Mouse (Mus musculus): Measurements from ENCODE around the gene Itga9.

Gene Itga9

DNA sequence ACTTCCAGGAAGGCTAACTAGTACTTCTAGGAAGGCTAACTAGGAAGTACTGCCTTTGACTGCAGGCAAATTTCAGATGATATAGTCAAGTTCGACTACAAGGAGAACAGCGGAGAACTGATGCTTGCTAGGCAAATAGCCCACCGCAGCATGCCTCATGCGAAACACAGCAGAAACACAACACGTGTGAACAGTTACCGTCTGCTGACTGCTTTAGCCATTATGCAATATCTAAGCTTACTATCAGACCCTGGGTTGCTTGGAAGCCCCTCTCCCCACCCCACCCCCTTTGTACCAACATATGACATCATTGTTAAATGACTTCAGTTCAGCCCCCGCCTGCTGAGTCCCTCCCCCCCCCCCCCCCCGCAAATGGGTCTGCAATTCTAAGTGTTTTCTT, 123.7 kb downstream of the Itga9 start:
- DNase-seq, result no peak

DNA sequence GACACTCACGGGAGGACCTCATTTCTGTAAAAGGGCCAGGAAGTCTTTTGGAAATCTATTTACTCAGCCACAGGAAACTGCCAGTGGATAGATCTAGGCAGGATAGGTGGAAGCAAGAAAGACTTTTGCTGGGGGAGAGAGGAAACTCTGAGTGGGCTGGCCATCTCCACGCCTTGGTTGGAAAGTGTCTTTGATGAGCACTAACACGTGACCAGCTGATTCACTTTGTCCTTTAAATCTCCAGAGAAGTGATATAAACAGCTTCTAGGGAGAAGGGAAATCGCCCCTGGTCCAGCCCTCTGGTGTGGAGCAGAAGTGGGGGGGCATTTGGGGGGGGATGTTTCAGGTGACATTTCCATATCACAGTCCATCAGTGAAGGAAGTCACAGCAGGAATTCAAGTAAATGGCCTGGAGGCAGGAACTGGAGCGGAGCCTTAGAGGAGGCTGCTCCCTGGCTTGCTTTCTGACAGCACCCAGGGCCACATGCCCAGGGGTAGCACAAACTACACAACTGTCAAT, 124.4 kb downstream of the Itga9 start:
- no peak for DNase-seq

DNA sequence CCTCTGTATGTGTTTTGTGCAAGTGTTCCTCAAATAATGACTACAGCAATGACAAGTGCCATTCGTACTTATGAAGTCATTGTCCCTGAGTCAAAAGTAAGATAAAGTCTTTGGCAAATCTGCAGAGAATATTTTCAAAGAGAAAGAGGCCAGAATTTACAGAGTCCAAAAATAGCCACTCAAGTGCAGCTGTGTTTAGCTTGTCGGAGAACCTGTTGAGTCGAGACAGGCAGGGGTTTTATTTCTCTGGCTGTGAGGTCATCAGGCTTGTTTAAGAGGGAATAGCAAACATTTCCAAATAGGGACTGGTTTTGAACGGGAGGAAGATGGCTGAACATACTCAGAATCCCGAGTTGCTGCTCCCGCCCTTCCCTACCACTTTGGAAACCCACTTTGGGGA, 125.2 kb downstream of the Itga9 start:
- no peak for DNase-seq

DNA sequence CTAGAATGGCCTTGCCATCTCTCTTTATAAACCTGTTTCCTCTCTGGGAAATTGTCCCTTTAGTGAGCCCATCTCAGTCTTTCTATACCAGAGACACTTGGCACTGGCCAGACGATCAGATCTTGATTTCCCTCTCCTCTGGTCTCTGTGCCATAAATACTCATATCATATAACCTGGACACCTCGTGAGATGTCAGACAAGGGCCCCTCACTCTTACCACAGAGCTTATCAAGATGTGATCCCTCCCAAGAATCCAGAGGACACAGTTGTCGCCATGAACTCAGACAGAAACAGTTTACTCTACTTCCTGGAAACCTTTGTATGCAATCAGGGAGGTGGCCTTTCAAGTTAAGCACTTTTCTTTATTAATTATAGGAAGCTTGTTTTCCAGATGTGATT, 127.1 kb downstream of the Itga9 start:
- no peak for DNase-seq

DNA sequence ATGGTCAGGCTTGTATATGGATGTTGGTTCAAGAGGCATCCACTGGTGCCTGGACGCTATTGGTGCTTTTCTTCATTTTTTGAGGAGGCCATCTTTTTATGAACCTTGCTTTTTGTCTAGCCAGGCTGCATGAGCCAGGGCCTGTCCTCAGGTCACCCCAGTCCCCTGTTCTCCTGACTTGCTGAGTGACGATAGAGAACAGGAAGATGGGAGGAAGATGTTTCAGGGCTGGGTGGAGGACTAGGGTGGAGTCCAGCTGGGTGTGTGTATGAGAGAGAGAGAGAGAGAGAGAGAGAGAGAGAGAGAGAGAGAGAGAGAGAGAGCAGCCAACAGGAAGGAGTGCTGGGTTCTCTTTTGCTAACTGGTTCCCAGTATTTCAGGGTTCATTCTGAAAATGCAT, 130.6 kb downstream of the Itga9 start:
- DNase-seq, result no peak

DNA sequence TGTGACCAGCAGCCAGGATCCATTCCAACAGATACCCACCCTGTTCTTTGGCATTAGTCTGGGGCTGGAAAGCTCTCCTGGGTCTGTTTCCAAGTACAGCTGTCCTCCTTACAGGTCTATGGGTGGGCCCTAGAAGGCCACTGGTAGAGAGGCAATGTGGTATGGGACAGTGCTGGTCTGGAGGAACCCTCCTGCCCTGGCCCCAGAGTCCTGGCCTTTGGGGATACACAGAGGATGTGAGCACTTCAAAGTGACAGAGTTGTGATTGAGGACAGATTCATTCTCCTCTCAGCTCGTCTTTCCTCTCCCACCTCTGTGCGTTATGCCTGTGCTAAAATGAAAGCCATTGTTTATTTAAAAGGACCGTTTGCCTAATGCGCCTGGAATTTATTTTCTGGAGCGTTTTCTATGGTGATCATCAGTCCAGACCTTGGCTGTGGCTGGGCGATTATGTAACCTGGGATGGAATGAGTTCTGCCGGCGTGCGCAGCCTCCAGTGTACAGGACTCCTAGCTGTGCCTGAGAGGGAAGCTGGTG, 131.2 kb downstream of the Itga9 start:
- peak; percentile 42 to 47 for DNase-seq

DNA sequence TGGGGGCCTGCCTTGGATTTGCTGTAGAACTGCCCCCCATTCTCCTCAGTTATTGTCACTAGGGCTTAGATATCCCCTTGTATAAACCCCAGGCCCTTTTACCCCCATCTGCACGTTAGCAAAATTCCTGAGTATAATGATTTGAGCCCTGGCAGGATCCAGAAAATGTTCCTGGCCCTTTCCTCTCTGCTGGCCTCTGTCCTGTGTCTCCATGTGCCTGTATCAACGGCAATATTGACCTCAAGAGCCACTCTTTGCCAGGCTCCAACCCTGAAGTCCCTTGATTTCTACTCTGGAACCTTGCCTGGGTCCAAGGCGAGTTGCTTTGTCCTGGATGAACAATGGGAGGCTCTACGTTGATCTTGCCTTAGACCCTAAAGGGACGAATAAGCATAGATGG, 131.8 kb downstream of the Itga9 start:
- DNase-seq, result no peak

DNA sequence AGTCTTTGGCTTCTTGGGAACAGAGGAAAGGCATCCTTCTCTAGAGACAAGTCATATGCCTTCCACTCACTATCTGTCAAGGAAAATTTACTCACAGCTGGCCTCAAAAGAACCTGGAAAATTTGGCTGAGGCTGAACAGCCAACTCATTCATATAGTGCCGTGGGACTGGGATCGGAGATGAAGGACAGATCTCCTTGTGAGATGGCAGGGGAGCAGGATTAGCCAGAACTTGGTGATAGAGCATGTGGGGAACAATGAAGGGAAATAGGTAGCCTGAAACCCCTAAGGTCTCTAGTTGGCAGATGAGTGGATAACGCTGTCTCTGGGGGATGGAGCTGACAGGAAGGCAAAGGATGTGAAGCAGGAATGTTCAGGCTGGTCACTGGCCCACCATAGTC, 132.6 kb downstream of the Itga9 start:
- no peak for DNase-seq

DNA sequence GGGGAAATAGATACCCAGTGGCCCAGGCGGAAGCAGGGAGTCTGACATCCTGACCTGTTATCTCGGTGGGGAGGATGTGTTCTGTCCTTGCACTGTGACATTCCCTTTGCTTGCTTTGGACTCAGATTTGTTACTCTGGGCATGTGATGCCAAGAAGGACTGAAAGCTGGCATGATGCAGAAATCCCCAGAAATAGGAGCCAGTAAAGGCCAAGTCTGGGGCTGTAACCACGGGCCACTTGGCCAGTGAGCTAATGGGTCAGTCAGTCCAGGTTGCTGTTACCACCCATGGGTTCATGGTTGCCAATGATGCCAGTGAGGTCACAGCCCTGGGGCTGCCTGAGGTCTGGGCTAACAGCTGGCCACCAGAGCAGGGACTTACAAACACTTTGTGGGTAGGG, 133.2 kb downstream of the Itga9 start:
- DNase-seq, result no peak

DNA sequence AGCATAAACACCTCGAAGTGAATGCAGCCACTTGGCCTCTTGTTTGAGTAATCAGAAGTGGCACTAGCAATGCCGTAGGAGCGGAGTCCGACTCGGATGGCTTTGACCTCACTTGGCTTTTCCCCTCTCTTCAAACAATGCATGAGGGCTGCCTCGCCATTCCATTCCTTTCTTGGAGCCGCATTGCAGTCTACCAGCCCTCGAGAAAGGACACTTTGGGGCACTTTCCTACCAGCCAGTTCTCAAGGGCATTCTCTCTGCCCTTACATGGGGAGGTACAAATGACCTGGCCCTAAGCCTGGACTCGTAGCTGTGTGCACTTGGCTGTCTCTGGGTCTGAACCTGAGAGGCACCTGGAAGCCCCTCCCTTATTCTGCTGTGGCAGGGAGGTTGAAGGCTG, 134.8 kb downstream of the Itga9 start:
- no peak for DNase-seq

DNA sequence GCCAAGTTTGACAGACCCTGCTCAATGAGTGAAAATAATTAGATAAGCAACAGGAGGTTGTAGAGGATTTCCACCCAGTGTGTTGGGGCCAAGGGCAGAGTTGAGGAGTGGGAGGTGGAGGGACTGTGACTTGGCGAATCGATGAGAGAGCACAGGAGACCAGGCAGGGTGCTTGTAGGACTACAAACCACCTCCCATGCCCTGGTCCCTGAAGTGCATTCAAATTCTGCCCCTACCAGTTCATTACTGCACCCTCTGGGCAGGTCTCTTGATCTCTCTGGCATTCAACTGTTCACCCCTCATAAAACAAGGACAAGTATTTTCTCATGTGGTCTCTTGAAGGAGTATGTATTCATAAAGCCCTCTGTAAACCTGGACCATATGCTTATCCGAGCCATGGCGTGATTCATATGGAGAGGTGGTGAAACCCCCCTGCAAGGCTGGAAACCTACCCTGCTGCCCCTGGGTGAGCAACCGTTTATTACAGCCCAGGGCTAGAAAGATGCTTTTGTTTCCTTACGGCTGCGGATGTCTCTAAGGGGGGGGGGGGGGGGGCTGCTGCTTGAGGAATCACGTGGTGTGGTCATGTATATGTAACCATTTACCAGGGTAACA, 143.0 kb downstream of the Itga9 start:
- no peak for DNase-seq

DNA sequence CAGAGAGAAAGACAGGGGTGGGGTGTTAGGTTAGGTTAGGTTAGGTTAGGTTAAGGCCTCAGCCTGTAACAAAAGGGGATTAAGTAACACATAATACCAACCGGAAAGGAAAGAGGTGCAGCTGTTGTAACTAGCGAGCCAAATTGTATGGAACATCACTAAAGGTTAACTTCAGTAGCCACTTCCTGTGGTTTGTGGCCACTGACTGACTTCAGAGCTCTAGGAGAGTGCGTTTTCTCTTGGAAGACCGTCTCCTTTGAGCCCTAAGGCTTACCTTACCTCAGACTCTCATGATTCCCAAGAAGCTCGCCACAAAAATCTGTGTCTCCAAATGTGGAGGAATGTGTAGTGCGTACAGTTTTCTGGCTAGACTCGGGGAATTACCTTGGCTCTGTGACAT, 144.3 kb downstream of the Itga9 start:
- DNase-seq, result no peak

DNA sequence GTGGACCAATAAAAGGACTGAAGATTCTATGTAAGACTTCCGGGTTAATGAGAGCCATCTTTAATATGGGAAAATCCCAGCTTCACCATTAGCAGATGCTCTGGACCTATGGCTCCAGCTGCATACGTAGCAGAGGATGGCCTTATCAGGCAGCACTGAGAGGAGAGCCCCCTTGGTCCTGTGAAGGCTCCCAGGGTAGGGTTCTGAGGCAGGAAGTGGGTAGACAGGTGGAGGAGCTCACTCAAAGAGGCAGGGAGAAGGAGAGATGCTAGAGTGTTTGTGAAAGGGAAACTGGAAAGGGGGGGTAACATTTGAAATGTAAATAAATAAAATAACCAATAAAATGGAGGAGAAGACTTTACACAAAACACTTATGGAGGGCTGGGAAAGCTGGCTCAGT, 145.9 kb downstream of the Itga9 start:
- no peak for DNase-seq

DNA sequence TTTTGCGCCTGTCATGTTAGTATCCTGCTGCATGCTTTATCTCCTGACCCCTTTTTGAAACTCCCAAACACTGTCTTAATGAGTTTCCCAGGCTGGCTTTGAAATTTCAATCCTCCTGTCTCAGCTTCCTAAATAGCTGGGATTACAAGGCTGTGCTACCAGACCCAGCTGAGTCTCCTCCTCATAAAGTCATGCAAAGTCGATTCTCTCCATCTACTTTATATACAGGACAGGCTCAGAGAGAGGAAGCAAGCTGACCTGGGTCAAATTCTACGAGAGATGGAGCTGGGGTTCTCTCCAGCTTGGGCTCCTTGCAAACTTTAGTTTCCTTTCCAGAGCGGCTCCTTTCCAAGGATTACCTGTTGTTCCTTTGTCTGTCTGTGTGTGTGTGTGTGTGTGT, 153.0 kb downstream of the Itga9 start:
- no peak for DNase-seq

DNA sequence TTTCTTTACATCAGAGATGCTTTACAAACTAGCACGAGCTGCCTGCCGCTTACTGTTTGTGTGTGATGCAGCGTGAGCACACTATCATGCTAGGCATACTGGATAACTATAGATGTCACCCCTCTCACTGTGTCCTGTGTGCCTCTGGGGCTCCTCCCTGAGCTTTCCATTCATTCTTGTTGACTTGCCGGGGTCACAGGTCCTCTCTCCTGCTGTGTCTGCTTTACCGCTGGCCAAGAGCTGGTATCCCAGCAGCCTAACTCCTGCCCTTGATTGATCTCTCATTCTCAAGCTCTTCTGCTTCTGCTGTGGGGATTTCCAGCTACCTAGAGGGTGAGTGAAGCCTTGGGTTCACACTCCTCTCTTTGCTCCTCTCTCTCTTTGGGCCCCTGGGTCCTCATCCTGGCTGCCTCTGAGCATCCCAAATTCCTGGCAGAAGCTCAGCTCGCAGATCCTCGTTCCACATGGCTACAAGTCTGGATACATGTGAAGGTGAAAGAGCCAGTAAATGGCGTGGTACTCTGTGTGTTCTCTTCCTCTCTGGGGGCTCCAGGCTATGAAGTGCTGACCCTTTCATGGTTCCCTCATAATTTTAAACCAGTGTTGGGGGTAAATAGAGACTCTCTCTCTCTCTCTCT, 155.6 kb downstream of the Itga9 start:
- no peak for DNase-seq

DNA sequence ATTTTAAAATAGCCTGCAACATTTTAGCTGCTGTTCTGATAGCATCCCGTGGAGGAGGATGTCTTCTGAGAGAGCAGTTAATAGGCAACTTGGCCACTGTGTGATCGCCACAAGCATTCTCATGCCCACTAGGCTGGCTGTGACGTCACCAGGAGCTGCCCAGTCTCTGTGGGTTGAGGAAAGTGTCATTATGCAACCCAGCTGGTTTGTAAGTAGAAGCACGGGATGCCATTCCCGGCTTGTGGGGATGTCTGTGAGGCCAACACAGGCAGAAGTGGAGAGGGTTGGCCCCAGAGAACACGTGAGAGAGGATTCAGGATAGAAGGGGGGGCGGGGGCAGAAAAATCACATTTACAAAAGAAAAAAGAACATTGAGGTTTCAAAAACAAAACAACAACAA, 156.3 kb downstream of the Itga9 start:
- DNase-seq, result peak; percentile 63 to 72

DNA sequence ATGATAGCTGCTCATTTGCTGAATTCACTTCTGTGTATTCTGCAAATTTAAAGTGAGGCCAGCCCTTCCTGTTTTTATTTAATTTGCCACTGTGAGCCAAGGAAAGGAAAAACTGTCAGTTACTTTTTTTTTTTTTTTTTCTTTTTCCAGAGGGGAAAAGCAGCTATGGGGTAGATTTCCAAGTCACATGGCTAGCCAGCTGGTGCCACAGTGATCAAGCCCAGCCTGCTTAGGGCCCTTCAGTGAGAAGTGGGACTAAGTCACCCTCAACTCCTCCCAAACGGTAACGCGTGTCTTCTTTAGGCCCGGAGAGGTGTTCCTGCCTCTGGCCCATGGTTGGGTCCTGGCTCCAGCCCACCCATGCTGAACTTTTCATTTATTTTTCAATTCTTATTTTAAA, 156.7 kb downstream of the Itga9 start:
- peak; percentile 41 to 44 for DNase-seq

DNA sequence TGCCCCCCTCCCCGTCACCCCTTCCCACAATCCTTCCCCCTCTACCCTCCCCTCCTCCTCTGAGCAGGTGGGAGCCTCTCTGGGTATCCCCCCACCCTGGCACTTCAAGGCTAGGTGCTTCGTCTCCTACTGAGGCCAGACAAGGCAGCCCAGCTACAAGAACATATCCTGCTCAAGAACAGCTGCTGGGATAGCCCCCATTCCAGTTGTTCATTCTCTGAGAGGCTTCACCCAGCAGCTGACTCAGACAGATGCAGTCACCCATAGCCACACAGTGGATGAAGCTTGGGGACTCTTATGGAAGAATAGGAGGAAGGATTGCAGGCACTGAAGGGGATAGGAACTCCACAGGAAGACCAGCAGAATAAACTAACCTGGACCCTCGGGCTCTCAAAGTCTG, 157.2 kb downstream of the Itga9 start:
- no peak for DNase-seq

DNA sequence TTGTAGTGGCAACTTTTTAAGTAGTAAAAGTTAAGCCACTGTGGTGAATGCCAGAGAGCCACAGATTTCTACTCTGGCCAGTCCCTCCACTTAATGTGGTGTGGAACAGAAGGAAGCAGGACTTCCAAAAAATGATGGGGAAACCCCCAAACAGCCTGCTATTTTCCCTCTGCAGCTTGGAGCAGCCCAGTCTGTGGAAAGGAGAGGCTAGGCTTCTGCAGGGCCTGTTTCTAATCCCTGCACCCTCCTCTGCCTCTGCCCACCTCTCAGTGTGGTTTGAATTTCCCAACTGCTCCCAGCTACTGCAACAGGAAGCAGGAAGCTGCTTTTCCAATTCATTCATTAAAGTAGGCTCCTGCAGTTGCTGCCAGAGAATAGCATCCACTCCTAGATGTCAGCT, 158.6 kb downstream of the Itga9 start:
- DNase-seq, result no peak

DNA sequence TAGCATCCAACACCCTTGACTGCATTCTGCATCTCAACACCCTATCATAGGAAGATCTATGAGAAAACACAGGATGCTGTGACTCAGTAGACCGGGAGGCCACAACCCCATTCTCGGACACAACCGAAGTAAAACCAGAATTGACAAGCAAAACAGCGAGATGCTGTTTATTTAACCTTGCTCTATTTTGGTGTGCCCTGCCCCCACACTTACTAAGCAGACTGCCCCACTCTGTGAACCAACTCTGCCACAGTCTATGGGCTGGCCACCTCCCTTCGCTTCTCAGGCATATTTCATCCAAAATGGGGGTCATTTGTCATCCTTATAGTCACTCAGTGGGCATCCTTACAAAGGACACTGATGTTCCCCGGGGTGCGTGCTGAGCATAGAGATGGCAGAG, 160.5 kb downstream of the Itga9 start:
- DNase-seq, result no peak

DNA sequence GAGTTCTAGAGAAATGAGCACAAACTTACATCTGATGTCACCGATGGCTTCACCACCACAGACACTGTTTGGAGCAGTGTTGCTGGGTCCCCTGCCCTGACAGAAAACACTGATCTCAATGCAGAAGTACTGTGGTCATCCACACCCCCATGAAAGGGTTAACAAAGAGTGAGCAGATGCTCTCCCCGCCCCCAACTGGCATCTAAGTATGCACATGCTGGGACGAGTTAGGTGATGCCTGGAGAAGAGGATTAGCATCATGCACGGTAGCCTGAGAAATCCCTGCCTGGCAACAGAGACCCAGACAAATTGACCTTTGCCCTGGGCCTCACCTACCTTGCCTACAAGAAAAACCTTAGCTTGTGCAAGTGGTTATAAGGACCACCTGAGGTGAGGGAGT, 162.1 kb downstream of the Itga9 start:
- no peak for DNase-seq

DNA sequence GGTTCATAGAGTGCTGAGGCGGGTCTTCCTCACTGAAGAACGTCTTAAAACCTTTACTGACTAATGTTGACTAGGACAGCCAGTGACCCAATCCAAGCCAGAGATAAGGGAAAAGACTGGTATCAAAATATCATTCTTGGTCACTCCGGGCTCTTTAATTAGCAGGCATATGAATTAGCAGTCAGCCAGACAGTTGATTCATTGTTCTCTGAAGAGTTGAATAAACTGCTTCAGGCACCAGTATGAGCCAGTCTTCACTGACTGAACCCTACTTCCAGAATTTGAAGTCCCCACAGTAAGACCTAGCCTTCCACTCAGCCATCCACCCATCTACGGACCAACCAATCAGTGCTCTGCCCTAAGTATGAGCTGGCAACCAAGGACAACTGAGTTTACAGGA, 163.9 kb downstream of the Itga9 start:
- DNase-seq, result no peak

DNA sequence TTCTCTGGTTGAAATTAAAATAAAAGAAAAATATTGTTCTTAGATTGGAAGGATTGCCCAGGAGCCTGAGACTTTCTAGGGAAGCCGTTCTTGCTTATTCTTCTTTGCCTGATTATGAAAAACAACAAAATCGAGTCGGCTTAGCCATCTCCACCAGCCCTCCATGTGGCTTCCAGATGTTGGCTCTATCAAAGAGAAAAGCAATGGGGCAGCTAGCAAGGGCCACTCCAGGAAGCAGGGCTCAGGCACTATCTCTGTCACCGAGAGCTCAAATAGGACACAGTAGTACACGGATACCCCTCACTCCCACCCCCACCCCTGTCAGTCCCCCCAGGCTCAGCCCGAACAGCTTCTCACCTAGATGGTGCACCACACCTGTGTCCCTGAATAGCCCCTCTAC, 168.2 kb downstream of the Itga9 start:
- no peak for DNase-seq

DNA sequence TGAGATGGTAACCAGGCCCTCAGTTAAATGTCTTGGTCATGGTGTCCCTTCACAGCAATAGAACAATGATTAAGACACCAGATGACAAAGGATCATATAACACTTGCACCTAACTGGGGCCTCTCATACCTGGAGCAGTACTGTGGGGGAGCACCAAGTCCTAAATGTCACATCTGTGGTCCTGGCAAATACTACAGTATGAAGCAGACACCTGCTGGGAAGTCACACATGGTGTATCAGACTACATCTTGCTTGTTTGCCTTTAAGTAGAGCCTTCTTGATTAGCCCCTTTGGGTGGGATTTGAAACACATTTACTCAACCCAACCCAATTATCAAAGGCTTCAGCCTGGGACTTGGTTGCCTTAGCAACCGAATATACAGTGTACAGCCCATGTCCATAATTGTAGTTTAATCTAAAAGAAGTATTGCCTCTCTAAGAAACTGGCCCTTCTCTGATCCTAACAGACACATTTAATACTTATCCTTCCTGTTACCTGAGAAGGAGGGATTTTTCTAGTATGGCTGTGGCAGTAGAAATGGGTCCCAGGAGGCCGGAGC, 170.5 kb downstream of the Itga9 start:
- DNase-seq, result no peak
